Mouse (Mus musculus) lung, postnatal 25 days (tissue): ENCODE measurements around the gene Gpsm2.
"Not testable (repeated sequence)": the region's sequence is repeated elsewhere in the genome, so short reads cannot be mapped to it uniquely, and the experiment has no call there.

Source experiments
- DNase-seq: peaks from one replicate; pipeline ENCODE4 v3.0.0; 2022; ENCODE audit warnings: low spot score

The Gpsm2 gene

GRCm38 (mm10) chr3:108654566-108654965 lies 67.5 kb downstream of the Gpsm2 start:
- DNase-seq: no peak

- DNase-seq: peak; percentile 96
These were observed 68.3 kb downstream of the Gpsm2 start, which contains the start of gene Clcc1 for GRCm38 (mm10) chr3:108653710-108654379. Gene Clcc1, plus strand, starts transcription at chr3:108653913.

GRCm38 (mm10) chr3:108652866-108653642 lies 69.1 kb downstream of the Gpsm2 start:
- peak; percentile 2 for DNase-seq

- not testable (repeated sequence) for DNase-seq
These were observed 74.4 kb downstream of the Gpsm2 start for GRCm38 (mm10) chr3:108647681-108648080.

GRCm38 (mm10) chr3:108646036-108646435 lies 76.1 kb downstream of the Gpsm2 start:
- DNase-seq: no peak

- DNase-seq: no peak
These were observed 77.3 kb downstream of the Gpsm2 start for GRCm38 (mm10) chr3:108644856-108645255.

- DNase-seq: no peak
These were observed 81.1 kb downstream of the Gpsm2 start for GRCm38 (mm10) chr3:108640998-108641397.

GRCm38 (mm10) chr3:108639412-108639811 lies 82.7 kb downstream of the Gpsm2 start:
- DNase-seq: no peak

GRCm38 (mm10) chr3:108634761-108635160 lies 87.3 kb downstream of the Gpsm2 start:
- DNase-seq: no peak
